Mouse (Mus musculus) intestine, embryonic 14.5 days (tissue): Measurements from ENCODE around the gene Nthl1. TPM values are rescaled to one million over a fixed set of nuclear protein-coding genes. Genes with fewer than 3 reads are reported as not detected.
A peak's percentile ranks its signal among the peaks of the same experiment; 100 is the strongest.

Experiments
- ATAC-seq: fragments of 200-750 bp; cut with Nextera tagmentation; replicated peaks from 2 replicates; pipeline ENCODE4 v1.8.0; 2017; ENCODE audit warnings: low read depth, moderate number of reproducible peaks, moderate TSS enrichment, moderate library complexity; ENCODE audit not compliant: low FRiP score, low TSS enrichment
- DNase-seq: peaks from one replicate; pipeline ENCODE4 v3.0.0-alpha.2; 2018; ENCODE audit warnings: low spot score
- H3K27ac ChIP-seq: fragments of 300-500 bp; sonication (generic); 2 replicates; pipeline ENCODE4 v1.5.1; 2014; ENCODE audit warnings: low read depth, mild to moderate bottlenecking, control low read depth
- H3K27me3 ChIP-seq: fragments of 300-500 bp; sonication (generic); replicated peaks from 2 replicates; pipeline ENCODE4 v1.6.1; 2014; ENCODE audit warnings: low read length, control low read depth; ENCODE audit not compliant: control insufficient read depth, insufficient read depth
- H3K36me3 ChIP-seq: fragments of 300-500 bp; sonication (generic); 2 replicates; pipeline ENCODE4 v1.6.1; 2014; ENCODE audit warnings: low read length, control low read depth; ENCODE audit not compliant: control insufficient read depth, insufficient read depth
- H3K4me1 ChIP-seq: fragments of 300-500 bp; sonication (generic); replicated peaks from 2 replicates; pipeline ENCODE4 v1.6.1; 2014; ENCODE audit warnings: low read length, control low read depth, mixed read lengths; ENCODE audit not compliant: control insufficient read depth, insufficient read depth
- H3K4me2 ChIP-seq: fragments of 300-500 bp; sonication (generic); 2 replicates; pipeline ENCODE4 v1.6.1; 2014; ENCODE audit warnings: low read length
- H3K4me3 ChIP-seq: fragments of 300-500 bp; sonication (generic); 2 replicates; pipeline ENCODE4 v1.5.1; 2014; ENCODE audit warnings: low read depth, low read length, control low read depth, mixed read lengths
- H3K9ac ChIP-seq: fragments of 300-500 bp; sonication (generic); 2 replicates; pipeline ENCODE4 v1.6.1; 2014; ENCODE audit warnings: mild to moderate bottlenecking, low read length
- H3K9me3 ChIP-seq: fragments of 300-500 bp; sonication (generic); 2 replicates; pipeline ENCODE4 v1.6.1; 2016; ENCODE audit warnings: low read length, control low read depth; ENCODE audit not compliant: control insufficient read depth
- WGBS: fragments of 180-500 bp; shearing (Covaris S2); extraction: QIAGEN DNeasy Blood & Tissue Kit; methylation state at CpG from one replicate; pipeline ENCODE4 v1.1.7; 2014; 5-methylcytosine and 5-hydroxymethylcytosine counted together
- polyA plus RNA-seq: library from polyadenylated mRNA; unstranded; fragments of >200 nt; fragmentation: Nextera tagmentation; extraction: Ambion mirVana; gene quantifications from 2 replicates; pipeline ENCODE4 v1.2.1, GENCODE M21; 2014

Nthl1 gene
- polyA plus RNA-seq, 1 experiment from 2014 or later, result 18.6 TPM

GRCm38 (mm10) chr17:24669545-24670245, 37.2 kb downstream of the Nthl1 start, which contains the start of gene Zfp598:
Gene Zfp598 (plus strand): TSS chr17:24669687.
- peak within 1 kb of the TSS; percentile 98 for H3K4me3 ChIP-seq
- H3K9ac ChIP-seq, result peak within 1 kb of the TSS; percentile 91
- peak; percentile 97 for DNase-seq
- H3K4me2 ChIP-seq, result peak within 1 kb of the TSS; percentile 92
- H3K27ac ChIP-seq, result peak within 1 kb of the TSS; percentile 81
- no peaks in the 10 kb centered on the region for H3K9me3 ChIP-seq
- WGBS, result 0% methylated on average over 77 of the region's 80 CpGs
- no peaks in the 10 kb centered on the region for H3K27me3 ChIP-seq
- H3K36me3 ChIP-seq, result no peaks in the 10 kb centered on the region
- H3K4me1 ChIP-seq, result peaks cover 26% of the 10 kb centered on the region
- peak; percentile 98 for ATAC-seq

GRCm38 (mm10) chr17:24670246-24670844, 37.9 kb downstream of the Nthl1 start:
- 9% methylated on average over 8 of the region's 8 CpGs for WGBS
- H3K9me3 ChIP-seq, result no peaks in the 10 kb centered on the region
- peaks cover 26% of the 10 kb centered on the region for H3K4me1 ChIP-seq
- peak overlapping the region; percentile 81; the same call in 1 of the 2 replicates for H3K27ac ChIP-seq
- DNase-seq (no peak), ATAC-seq (no peak)
- no peaks in the 10 kb centered on the region for H3K36me3 ChIP-seq
- H3K9ac ChIP-seq, result peak overlapping the region; percentile 91
- H3K4me2 ChIP-seq, result peak overlapping the region; percentile 92
- H3K4me3 ChIP-seq, result peak overlapping the region; percentile 98
- no peaks in the 10 kb centered on the region for H3K27me3 ChIP-seq

DNA sequence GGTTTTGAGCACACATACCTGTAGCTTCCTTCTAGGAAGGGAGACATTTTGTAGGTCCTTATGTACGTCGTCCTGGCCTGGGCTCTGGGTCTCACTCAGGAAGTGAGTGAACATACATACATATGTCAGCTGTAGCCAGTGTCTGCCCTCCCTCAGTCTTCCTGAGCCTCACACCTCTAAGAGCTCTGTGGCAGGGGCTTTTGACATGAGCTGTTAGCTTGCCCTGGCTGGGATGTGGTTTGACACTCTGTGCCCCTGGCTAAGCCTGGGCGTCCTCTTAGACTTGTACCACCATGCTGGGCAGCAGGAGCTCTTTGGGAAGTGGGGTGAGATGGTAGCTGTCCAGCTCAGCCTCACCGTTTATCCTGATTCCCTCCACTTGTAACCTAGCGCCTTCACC, 38.9 kb downstream of the Nthl1 start:
- Histone ChIP-seq H3K4me1 (peaks cover 26% of the 10 kb centered on the region), H3K9ac (no peak overlapping the region), H3K36me3 (no peaks in the 10 kb centered on the region), H3K4me3 (no peak overlapping the region), H3K4me2 (peak overlapping the region; percentile 92), H3K27me3 (no peaks in the 10 kb centered on the region), H3K9me3 (no peaks in the 10 kb centered on the region), H3K27ac (no peak overlapping the region)
- no peak for ATAC-seq
- 70% methylated on average over 5 of the region's 5 CpGs for WGBS
- DNase-seq, result no peak

- 0 out of 2 replicates have a peak overlapping the region, but pooled peaks have one; percentile 6 for H3K9ac ChIP-seq
Measured at GRCm38 (mm10) chr17:24672141-24672540, 39.7 kb downstream of the Nthl1 start.

GRCm38 (mm10) chr17:24674277-24674676, 41.8 kb downstream of the Nthl1 start:
- H3K27me3 ChIP-seq, result no peaks in the 10 kb centered on the region
- H3K9me3 ChIP-seq, result no peaks in the 10 kb centered on the region
- no peak overlapping the region for H3K4me2 ChIP-seq
- H3K4me3 ChIP-seq, result no peak overlapping the region
- no peak overlapping the region for H3K27ac ChIP-seq
- no peak overlapping the region for H3K9ac ChIP-seq
- no peak for ATAC-seq
- peaks cover 28% of the 10 kb centered on the region for H3K36me3 ChIP-seq
- DNase-seq, result no peak
- peaks cover 23% of the 10 kb centered on the region for H3K4me1 ChIP-seq
- 85% methylated on average over 7 of the region's 7 CpGs for WGBS

More at GRCm38 (mm10) chr17:24672141-24672540, 39.7 kb downstream of the Nthl1 start:
- Histone ChIP-seq H3K4me2 (peak overlapping the region; percentile 20), H3K27me3 (no peaks in the 10 kb centered on the region), H3K4me1 (peaks cover 26% of the 10 kb centered on the region), H3K27ac (no peak overlapping the region), H3K9me3 (no peaks in the 10 kb centered on the region), H3K4me3 (no peak overlapping the region), H3K36me3 (peaks cover 6% of the 10 kb centered on the region)
- no peak for ATAC-seq
- WGBS, result 15% methylated on average over 5 of the region's 5 CpGs
- DNase-seq, result no peak

DNA sequence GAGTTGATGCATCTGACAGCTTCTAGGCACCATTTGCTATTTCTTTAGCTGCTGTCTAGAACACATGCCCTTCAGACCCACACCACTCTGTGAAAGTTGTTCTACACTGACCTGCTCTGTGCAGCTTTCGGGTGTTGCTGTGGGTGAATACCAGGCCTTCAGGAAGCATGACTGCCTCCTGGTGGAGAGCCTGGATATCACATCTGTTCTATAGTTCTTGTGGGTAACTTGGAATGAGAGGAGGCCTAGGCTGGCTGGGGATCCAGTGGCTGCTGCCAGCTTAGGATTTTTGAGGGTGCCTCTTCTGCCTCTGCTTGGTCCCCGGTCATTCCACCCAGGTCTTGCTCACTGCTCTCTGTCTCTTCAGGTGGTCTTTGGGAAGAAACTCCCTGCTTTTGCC, 43.7 kb downstream of the Nthl1 start:
- no peak for ATAC-seq
- peaks cover 14% of the 10 kb centered on the region for H3K4me1 ChIP-seq
- no peak overlapping the region for H3K4me3 ChIP-seq
- peaks cover 47% of the 10 kb centered on the region for H3K36me3 ChIP-seq
- WGBS, result 60% methylated on average over 2 of the region's 2 CpGs
- H3K27ac ChIP-seq, result no peak overlapping the region
- DNase-seq, result peak; percentile 84
- H3K9ac ChIP-seq, result no peak overlapping the region
- no peaks in the 10 kb centered on the region for H3K9me3 ChIP-seq
- no peaks in the 10 kb centered on the region for H3K27me3 ChIP-seq
- H3K4me2 ChIP-seq, result no peak overlapping the region

- Histone ChIP-seq H3K4me2 (no peak overlapping the region), H3K9ac (no peak overlapping the region), H3K36me3 (peaks cover 54% of the 10 kb centered on the region), H3K4me1 (peaks cover 7% of the 10 kb centered on the region), H3K27me3 (no peaks in the 10 kb centered on the region), H3K9me3 (no peaks in the 10 kb centered on the region), H3K27ac (no peak overlapping the region), H3K4me3 (no peak overlapping the region)
- no peak for ATAC-seq
- 94% methylated on average over 5 of the region's 5 CpGs for WGBS
- no peak for DNase-seq
Measured at GRCm38 (mm10) chr17:24676877-24677276, 44.4 kb downstream of the Nthl1 start.

DNA sequence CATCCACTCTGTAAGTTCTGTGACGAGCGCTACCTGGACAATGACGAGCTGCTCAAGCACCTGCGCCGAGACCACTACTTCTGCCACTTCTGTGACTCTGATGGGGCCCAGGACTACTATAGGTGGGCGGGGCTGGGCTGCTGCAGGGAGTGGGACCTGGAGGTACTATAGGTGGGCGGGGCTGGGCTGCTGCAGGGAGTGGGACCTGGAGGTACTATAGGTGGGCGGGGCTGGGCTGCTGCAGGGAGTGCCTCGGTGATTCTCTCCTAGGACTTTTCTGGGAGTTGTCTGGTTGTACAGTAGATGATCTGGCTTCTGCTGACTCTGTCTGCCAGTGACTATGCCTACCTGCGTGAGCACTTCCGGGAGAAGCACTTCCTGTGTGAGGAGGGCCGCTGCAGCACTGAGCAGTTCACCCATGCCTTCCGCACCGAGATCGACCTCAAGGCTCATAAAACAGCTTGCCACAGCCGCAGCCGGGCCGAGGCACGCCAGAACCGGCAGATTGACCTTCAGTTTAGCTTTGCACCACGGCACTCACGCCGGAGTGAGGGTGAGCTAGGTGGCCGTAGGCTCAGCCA, 45.1 kb downstream of the Nthl1 start:
- H3K36me3 ChIP-seq, result peaks cover 58% of the 10 kb centered on the region
- no peak overlapping the region for H3K27ac ChIP-seq
- DNase-seq (no peak), ATAC-seq (peak; percentile 67)
- H3K4me3 ChIP-seq, result no peak overlapping the region
- H3K9ac ChIP-seq, result no peak overlapping the region
- no peak overlapping the region for H3K4me2 ChIP-seq
- no peaks in the 10 kb centered on the region for H3K9me3 ChIP-seq
- no peaks in the 10 kb centered on the region; the same call in 1 of the 2 replicates for H3K4me1 ChIP-seq
- WGBS, result 82% methylated on average over 24 of the region's 24 CpGs
- no peaks in the 10 kb centered on the region for H3K27me3 ChIP-seq
